Mouse (Mus musculus) small intestine, adult 2 months (tissue): ENCODE results near the gene Col11a2. TPM values are rescaled to one million over a fixed set of nuclear protein-coding genes. Genes with fewer than 3 reads are reported as not detected.

ENCODE experiments used
- H3K27ac ChIP-seq: fragments of 200-500 bp; 2 replicates; pipeline ENCODE4 v1.5.1; 2012; ENCODE audit warnings: low read depth, low read length, control low read depth, inconsistent platforms; ENCODE audit not compliant: insufficient read depth
- H3K27me3 ChIP-seq: fragments of 200-500 bp; 2 replicates; pipeline ENCODE4 v1.6.1; 2012; ENCODE audit warnings: mild to moderate bottlenecking, moderate library complexity, low read length, inconsistent platforms; ENCODE audit not compliant: control insufficient read depth, insufficient read depth
- H3K36me3 ChIP-seq: fragments of 200-500 bp; 2 replicates; pipeline ENCODE4 v1.6.1; 2012; ENCODE audit warnings: mild to moderate bottlenecking, low read length, control low read depth, inconsistent platforms; ENCODE audit not compliant: control insufficient read depth, insufficient read depth
- H3K4me1 ChIP-seq: fragments of 200-500 bp; 2 replicates; pipeline ENCODE4 v1.6.1; 2012; ENCODE audit warnings: low read length, inconsistent platforms, mixed read lengths; ENCODE audit not compliant: control insufficient read depth, insufficient read depth, insufficient read length
- H3K4me3 ChIP-seq: fragments of 200-500 bp; 2 replicates; pipeline ENCODE4 v1.5.1; 2012; ENCODE audit warnings: low read depth, mild to moderate bottlenecking, control low read depth, inconsistent platforms, low read length, moderate library complexity
- CTCF ChIP-seq: fragments of 200-500 bp; IDR thresholded peaks from 2 replicates; pipeline ENCODE4 v1.5.1; 2012; ENCODE audit warnings: low read depth, mild to moderate bottlenecking, control low read depth, inconsistent platforms, low read length, moderate library complexity, mixed read lengths; ENCODE audit not compliant: insufficient replicate concordance, insufficient read length; ENCODE audit errors: extremely low read depth
- POLR2A ChIP-seq: fragments of 200-500 bp; IDR thresholded peaks from 2 replicates; pipeline ENCODE4 v1.6.1; 2012; ENCODE audit warnings: low read depth, mild to moderate bottlenecking, control low read depth, inconsistent platforms, low read length, moderate library complexity
- WGBS: fragments of 180-500 bp; shearing (Covaris S2); methylation state at CpG from one replicate; pipeline ENCODE4 v1.1.7; 2018; 5-methylcytosine and 5-hydroxymethylcytosine counted together
- polyA plus RNA-seq: library from polyadenylated mRNA; depleted of rRNA; stranded (reverse); fragments of >200 nt; gene quantifications from 2 replicates; pipeline ENCODE4 v1.2.3, GENCODE M21; 2012

Col11a2 gene
- polyA plus RNA-seq, 1 experiment: 0.90 TPM

DNA sequence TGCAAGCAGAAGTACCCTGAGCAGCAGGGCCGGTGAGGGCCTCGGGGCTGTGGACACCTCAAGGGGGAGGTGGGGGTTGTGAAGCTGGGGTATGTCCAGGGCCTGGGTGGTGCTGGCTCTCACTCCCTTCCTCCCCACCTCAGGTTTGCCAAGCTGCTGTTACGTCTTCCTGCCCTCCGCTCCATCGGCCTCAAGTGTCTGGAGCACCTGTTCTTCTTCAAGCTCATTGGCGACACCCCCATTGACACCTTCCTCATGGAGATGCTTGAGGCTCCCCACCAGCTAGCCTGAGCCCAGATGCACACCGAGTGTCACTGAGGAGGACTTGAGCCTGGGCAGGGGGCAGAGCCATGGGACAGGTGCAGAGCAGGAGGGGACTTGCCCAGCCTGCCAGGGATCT lies 2.0 kb upstream of the Col11a2 start:
- H3K4me1 ChIP-seq: peaks cover 14% of the 10 kb centered on the region
- no peak overlapping the region for H3K4me3 ChIP-seq
- TF ChIP-seq CTCF (no peak), POLR2A (no peak)
- 90% methylated on average over 7 of the region's 7 CpGs for WGBS
- H3K36me3 ChIP-seq: peaks cover 28% of the 10 kb centered on the region
- peaks cover 11% of the 10 kb centered on the region for H3K27me3 ChIP-seq
- H3K27ac ChIP-seq: no peak overlapping the region

GRCm38 (mm10) chr17:34038440-34038839 lies 797 bp upstream of the Col11a2 start:
- no peak for TF ChIP-seq CTCF
- no peak for TF ChIP-seq POLR2A
- Histone ChIP-seq H3K4me3 (peak overlapping the region; percentile 36), H3K27ac (no peak overlapping the region), H3K27me3 (peaks cover 11% of the 10 kb centered on the region), H3K36me3 (peaks cover 28% of the 10 kb centered on the region), H3K4me1 (peaks cover 10% of the 10 kb centered on the region)
- 8% methylated on average over 21 of the region's 21 CpGs for WGBS

DNA sequence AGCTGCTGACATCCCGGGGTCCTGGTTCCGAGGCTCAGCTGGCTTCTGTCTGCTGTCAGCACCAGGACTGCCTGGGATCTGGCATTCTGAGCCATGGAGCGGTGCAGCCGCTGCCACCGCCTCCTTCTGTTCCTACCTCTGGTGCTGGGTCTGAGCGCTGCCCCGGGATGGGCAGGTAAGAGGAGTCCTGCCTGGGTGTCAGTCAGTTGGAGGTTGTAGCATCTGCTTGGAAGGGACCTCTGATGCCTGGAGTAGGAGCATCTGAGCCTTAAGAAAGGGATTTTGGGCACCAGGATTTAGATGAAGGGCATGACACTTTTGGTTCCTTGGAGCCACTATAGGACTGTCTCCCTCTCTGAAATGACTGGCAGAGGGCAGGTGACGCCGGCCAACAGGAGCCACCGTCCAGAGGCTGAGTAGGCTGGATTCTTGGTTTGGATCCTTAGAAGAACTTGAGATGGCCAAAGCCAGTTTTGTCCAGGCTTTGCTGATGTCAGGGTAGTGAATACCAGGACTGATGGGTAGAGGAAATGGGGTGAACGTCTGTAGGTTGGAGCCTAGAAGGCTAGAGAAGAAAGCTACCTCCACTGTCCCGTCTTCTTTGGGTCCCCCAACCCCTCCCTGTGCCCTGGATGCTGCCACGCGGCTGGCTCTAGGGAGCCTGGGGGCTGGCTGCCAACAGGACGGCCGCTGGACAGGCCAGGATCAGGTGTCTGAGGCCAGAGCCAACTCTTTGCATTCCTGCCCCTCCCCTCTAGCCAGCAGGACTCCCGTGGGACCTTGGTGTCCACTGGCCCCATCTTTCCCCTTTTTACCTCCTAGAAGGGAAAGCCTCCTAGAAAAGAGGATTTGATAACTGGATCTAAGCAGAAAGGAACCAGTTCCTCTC lies 569 bp downstream of the Col11a2 start:
- Histone ChIP-seq H3K27ac (no peak overlapping the region), H3K27me3 (peaks cover 11% of the 10 kb centered on the region), H3K36me3 (peaks cover 25% of the 10 kb centered on the region), H3K4me3 (no peak overlapping the region), H3K4me1 (peaks cover 10% of the 10 kb centered on the region)
- no peak for TF ChIP-seq POLR2A
- no peak for TF ChIP-seq CTCF
- WGBS: 15% methylated on average over 17 of the region's 17 CpGs

GRCm38 (mm10) chr17:34045941-34046340 lies 6.7 kb downstream of the Col11a2 start:
- 78% methylated on average over 14 of the region's 14 CpGs for WGBS

DNA sequence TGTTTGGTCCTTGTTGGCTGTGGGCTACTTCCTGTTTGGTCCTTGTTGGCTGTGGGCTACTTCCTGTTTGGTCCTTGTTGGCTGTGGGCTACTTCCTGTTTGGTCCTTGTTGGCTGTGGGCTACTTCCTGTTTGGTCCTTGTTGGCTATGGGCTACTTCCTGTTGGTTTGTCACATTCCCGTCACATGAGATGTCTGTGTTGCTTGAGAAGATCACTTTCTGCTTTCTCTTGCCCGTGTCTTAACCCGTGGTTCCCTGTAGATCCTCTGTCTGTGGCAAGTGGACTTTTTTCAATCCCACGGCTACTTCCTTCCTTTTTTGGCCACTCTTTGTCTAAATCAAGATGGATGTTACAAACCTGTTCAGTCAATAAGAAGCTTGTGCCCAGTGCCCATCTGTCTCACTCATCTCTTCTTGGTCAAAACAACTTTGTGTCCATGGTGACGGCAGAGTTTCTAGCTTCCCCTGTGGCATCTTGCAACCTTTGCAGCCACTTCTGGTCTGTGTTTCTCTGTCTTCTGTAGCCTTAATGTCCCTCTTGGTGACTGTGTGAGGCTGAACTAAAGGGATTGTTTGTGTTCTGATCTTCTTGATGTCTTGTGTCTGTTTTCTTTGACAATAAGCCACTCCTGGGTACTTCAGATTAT lies 8.3 kb downstream of the Col11a2 start:
- no peak overlapping the region for H3K4me3 ChIP-seq
- no peak overlapping the region for H3K27ac ChIP-seq
- H3K27me3 ChIP-seq: no peaks in the 10 kb centered on the region
- TF ChIP-seq CTCF: no peak
- TF ChIP-seq POLR2A: no peak
- H3K36me3 ChIP-seq: no peaks in the 10 kb centered on the region
- 85% methylated on average over 5 of the region's 5 CpGs for WGBS
- no peaks in the 10 kb centered on the region for H3K4me1 ChIP-seq

More at GRCm38 (mm10) chr17:34045941-34046340, 6.7 kb downstream of the Col11a2 start:
- Histone ChIP-seq H3K36me3 (no peaks in the 10 kb centered on the region), H3K4me3 (no peak overlapping the region), H3K4me1 (no peaks in the 10 kb centered on the region), H3K27ac (no peak overlapping the region), H3K27me3 (no peaks in the 10 kb centered on the region)
- TF ChIP-seq POLR2A: no peak
- no peak for TF ChIP-seq CTCF

GRCm38 (mm10) chr17:34057224-34057623 lies 18.0 kb downstream of the Col11a2 start:
- Histone ChIP-seq H3K4me1 (no peaks in the 10 kb centered on the region), H3K4me3 (no peak overlapping the region), H3K36me3 (no peaks in the 10 kb centered on the region), H3K27ac (no peak overlapping the region), H3K27me3 (no peaks in the 10 kb centered on the region)
- WGBS: 75% methylated on average over 7 of the region's 7 CpGs
- TF ChIP-seq CTCF: no peak
- no peak for TF ChIP-seq POLR2A

GRCm38 (mm10) chr17:34068864-34069263 lies 29.6 kb downstream of the Col11a2 start:
- no peak overlapping the region for H3K4me3 ChIP-seq
- no peak overlapping the region for H3K27ac ChIP-seq
- WGBS: 35% methylated on average over 3 of the region's 3 CpGs
- TF ChIP-seq CTCF: no peak
- TF ChIP-seq POLR2A: no peak
- no peaks in the 10 kb centered on the region for H3K27me3 ChIP-seq
- no peaks in the 10 kb centered on the region for H3K4me1 ChIP-seq
- no peaks in the 10 kb centered on the region for H3K36me3 ChIP-seq
